Mouse (Mus musculus) right cerebral cortex, postnatal 36 days (tissue): ENCODE measurements around the gene Gm47955.
"Not testable (repeated sequence)": the region's sequence is repeated elsewhere in the genome, so short reads cannot be mapped to it uniquely, and the experiment has no call there.

Experiments
- DNase-seq, 2 experiments: peaks; one replicate each; pipeline ENCODE4 v3.0.0; 2022; ENCODE audit warnings: low spot score in 2 of 2, mixed read lengths in 1 of 2

The Gm47955 gene

GRCm38 (mm10) chr1:82992093-82992492 is 32.0 kb downstream of the Gm47955 start:
- no peak for DNase-seq

GRCm38 (mm10) chr1:82993947-82994346 is 33.9 kb downstream of the Gm47955 start:
- DNase-seq: no peak

GRCm38 (mm10) chr1:83000306-83000705 is 40.2 kb downstream of the Gm47955 start, which contains the start of gene Gm47959:
Gene Gm47959, plus strand, starts transcription at chr1:83000548.
- not testable (repeated sequence) for DNase-seq

- DNase-seq: no peak
Observed at GRCm38 (mm10) chr1:83006218-83007179, 46.4 kb downstream of the Gm47955 start.

- DNase-seq: no peak
Observed at GRCm38 (mm10) chr1:83007471-83007870, 47.4 kb downstream of the Gm47955 start.
